Mouse (Mus musculus): ENCODE results near the gene Anxa3.

GRCm38 (mm10) chr5:96868893-96869292 lies 75.8 kb downstream of the Anxa3 start:
- no peak for TF ChIP-seq CTCF (IDR thresholded peaks at IDR 0.05; ENCODE audit: low read depth, low read length)
- TF ChIP-seq POLR2A (IDR thresholded peaks at IDR 0.05; ENCODE audit: borderline replicate concordance, low read depth, low read length): no peak

Measured in bone marrow macrophage, adult 2 months (primary cell).